Mouse (Mus musculus): ENCODE measurements around the gene Nrxn1. TPM values are rescaled to one million over a fixed set of nuclear protein-coding genes. Genes with fewer than 3 reads are reported as not detected.
"Not testable (repeated sequence)": the region's sequence is repeated elsewhere in the genome, so short reads cannot be mapped to it uniquely, and the experiment has no call there.

Gene Nrxn1
- polyA plus RNA-seq, 1 experiment from 2014 or later: 1.7 TPM

GRCm38 (mm10) chr17:90544639-90545259 lies 548.1 kb downstream of the Nrxn1 start:
- H3K27me3 ChIP-seq (ENCODE audit: insufficient read depth, low read length): no peaks in the 10 kb centered on the region
- WGBS: 67% methylated on average over 8 of the region's 8 CpGs
- no peaks in the 10 kb centered on the region for H3K9me3 ChIP-seq (replicated peaks; ENCODE audit: low read length)
- H3K27ac ChIP-seq: no peak overlapping the region
- TF ChIP-seq CTCF (IDR thresholded peaks at IDR 0.05; ENCODE audit: low read depth): no peak
- ATAC-seq (replicated peaks; ENCODE audit: low FRiP score, low read depth) (no peak), DNase-seq (ENCODE audit: low spot score) (no peak)
- H3K9ac ChIP-seq (ENCODE audit: low read depth, low read length): no peak overlapping the region
- H3K4me2 ChIP-seq (ENCODE audit: low read length): no peak overlapping the region
- no peaks in the 10 kb centered on the region for H3K36me3 ChIP-seq (ENCODE audit: insufficient read depth, low read length)
- H3K4me3 ChIP-seq (replicated peaks; ENCODE audit: low read depth, low read length): no peak overlapping the region
- H3K4me1 ChIP-seq (replicated peaks; ENCODE audit: insufficient read depth, low read length): no peaks in the 10 kb centered on the region

DNA sequence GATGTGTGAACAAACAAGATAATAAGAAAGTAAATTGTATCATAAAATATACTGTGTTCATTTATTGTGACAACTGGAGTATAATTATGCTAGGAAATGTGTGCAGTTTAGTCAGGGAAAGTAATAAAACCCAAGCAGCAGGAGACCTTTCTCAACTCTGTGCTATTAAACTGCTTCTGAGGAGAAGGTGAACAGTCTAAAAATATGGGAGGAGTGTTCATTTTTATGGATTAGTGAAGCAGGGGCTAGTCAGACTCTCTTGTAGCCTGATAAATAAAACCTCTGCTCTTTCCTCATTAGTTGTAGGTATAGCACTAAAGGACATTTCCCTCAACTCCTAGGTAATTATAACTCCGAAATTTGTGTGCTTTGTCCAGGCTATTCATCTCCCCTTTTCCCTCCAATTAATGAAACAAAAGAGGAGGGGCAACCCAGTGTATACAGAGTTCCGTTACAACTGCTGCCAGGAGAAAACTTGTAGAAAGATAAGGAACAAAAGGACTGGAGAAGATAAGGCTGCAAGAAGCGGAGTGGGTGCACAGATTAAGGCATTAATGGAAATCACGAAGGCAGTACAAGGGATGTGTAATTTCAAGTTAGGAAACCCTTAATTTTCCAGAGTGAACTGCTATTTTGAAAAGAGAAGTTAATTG lies 548.8 kb downstream of the Nrxn1 start:
- TF ChIP-seq CTCF (IDR thresholded peaks at IDR 0.05; ENCODE audit: low read depth): no peak
- no peak for DNase-seq (ENCODE audit: low spot score)
- no peak overlapping the region for H3K9ac ChIP-seq (ENCODE audit: low read depth, low read length)
- H3K9me3 ChIP-seq (replicated peaks; ENCODE audit: low read length): no peaks in the 10 kb centered on the region
- ATAC-seq (replicated peaks; ENCODE audit: low FRiP score, low read depth): no peak
- 42% methylated on average over 4 of the region's 4 CpGs for WGBS
- no peaks in the 10 kb centered on the region for H3K27me3 ChIP-seq (ENCODE audit: insufficient read depth, low read length)
- H3K27ac ChIP-seq: no peak overlapping the region
- H3K36me3 ChIP-seq (ENCODE audit: insufficient read depth, low read length): no peaks in the 10 kb centered on the region
- no peaks in the 10 kb centered on the region for H3K4me1 ChIP-seq (replicated peaks; ENCODE audit: insufficient read depth, low read length)
- H3K4me3 ChIP-seq (replicated peaks; ENCODE audit: low read depth, low read length): no peak overlapping the region
- no peak overlapping the region for H3K4me2 ChIP-seq (ENCODE audit: low read length)

- TF ChIP-seq CTCF (IDR thresholded peaks at IDR 0.05; ENCODE audit: low read depth): no peak
- WGBS: 92% methylated on average over 2 of the region's 2 CpGs
- Histone ChIP-seq H3K4me1 (replicated peaks; ENCODE audit: insufficient read depth, low read length) (no peaks in the 10 kb centered on the region), H3K27me3 (ENCODE audit: insufficient read depth, low read length) (no peaks in the 10 kb centered on the region), H3K9me3 (replicated peaks; ENCODE audit: low read length) (no peaks in the 10 kb centered on the region), H3K9ac (ENCODE audit: low read depth, low read length) (no peak overlapping the region), H3K4me2 (ENCODE audit: low read length) (no peak overlapping the region), H3K36me3 (ENCODE audit: insufficient read depth, low read length) (no peaks in the 10 kb centered on the region), H3K27ac (no peak overlapping the region), H3K4me3 (replicated peaks; ENCODE audit: low read depth, low read length) (no peak overlapping the region)
- no peak for DNase-seq (ENCODE audit: low spot score)
- no peak for ATAC-seq (replicated peaks; ENCODE audit: low FRiP score, low read depth)
These were observed 561.4 kb downstream of the Nrxn1 start for GRCm38 (mm10) chr17:90531443-90531842.

GRCm38 (mm10) chr17:90506026-90506425 lies 586.8 kb downstream of the Nrxn1 start:
- Histone ChIP-seq H3K4me1 (replicated peaks; ENCODE audit: insufficient read depth, low read length) (no peaks in the 10 kb centered on the region), H3K9ac (ENCODE audit: low read depth, low read length) (no peak overlapping the region), H3K9me3 (replicated peaks; ENCODE audit: low read length) (no peaks in the 10 kb centered on the region), H3K27ac (no peak overlapping the region), H3K4me2 (ENCODE audit: low read length) (no peak overlapping the region), H3K27me3 (ENCODE audit: insufficient read depth, low read length) (no peaks in the 10 kb centered on the region), H3K36me3 (ENCODE audit: insufficient read depth, low read length) (no peaks in the 10 kb centered on the region), H3K4me3 (replicated peaks; ENCODE audit: low read depth, low read length) (no peak overlapping the region)
- no peak for TF ChIP-seq CTCF (IDR thresholded peaks at IDR 0.05; ENCODE audit: low read depth)
- WGBS: 70% methylated on average over 2 of the region's 2 CpGs
- DNase-seq (ENCODE audit: low spot score): no peak
- ATAC-seq (replicated peaks; ENCODE audit: low FRiP score, low read depth): no peak

DNA sequence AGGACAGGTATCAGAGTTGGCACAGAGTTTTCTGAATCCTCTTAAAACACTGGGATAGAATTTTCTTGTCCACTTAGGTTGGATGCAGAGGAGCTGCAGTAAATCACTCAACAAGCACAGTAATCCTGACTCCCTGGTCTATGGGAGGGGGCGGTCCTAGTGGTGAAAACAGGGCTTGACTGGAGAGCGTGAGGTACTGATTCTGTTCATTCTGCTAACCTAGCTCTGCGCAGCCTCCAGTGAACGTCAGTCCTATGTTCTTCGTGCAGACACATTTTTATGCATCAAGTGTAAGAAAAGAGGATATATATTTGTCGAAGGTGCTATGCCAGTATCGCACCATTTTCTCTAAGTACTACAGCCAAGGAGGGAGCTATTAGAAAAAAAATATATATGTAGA lies 588.9 kb downstream of the Nrxn1 start:
- DNase-seq (ENCODE audit: low spot score); H3K27me3 ChIP-seq (ENCODE audit: insufficient read depth, low read length); ATAC-seq (replicated peaks; ENCODE audit: low FRiP score, low read depth); H3K27ac ChIP-seq; H3K4me2 ChIP-seq (ENCODE audit: low read length); H3K9ac ChIP-seq (ENCODE audit: low read depth, low read length); H3K36me3 ChIP-seq (ENCODE audit: insufficient read depth, low read length); H3K4me3 ChIP-seq (replicated peaks; ENCODE audit: low read depth, low read length); H3K9me3 ChIP-seq (replicated peaks; ENCODE audit: low read length); H3K4me1 ChIP-seq (replicated peaks; ENCODE audit: insufficient read depth, low read length): not testable (repeated sequence)
- WGBS: 72% methylated on average over 7 of the region's 7 CpGs

DNA sequence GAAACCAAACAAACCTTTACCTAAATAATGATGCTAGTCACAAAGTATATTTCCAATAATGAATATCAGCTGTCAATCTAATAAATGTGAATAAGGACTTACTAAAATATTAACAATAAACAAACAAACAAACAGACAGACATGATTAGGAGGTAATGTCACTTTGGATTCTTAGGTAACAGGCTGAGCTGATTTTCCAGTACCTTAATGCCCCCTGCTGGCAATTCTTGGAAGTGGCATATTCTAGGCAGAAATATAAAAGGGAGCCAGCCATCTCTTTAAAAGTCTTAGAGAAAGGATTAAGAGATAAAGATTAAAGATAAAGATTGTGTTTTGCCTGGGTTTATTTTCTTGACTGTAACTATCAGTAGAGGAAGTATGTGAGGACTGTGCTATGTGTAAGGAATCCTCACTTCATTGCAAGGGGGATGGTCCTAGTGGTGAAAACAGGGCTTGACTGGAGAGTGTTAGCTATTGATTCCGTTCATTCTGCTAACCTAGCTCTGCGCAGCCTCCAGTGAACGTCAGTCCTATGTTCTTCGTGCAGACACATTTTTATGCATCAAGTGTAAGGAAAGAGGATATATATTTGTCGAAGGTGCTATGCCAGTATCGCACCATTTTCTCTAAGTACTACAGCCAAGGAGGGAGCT lies 591.7 kb downstream of the Nrxn1 start:
- DNase-seq (ENCODE audit: low spot score): peak; percentile 72
- H3K4me1 ChIP-seq (replicated peaks; ENCODE audit: insufficient read depth, low read length): no peaks in the 10 kb centered on the region
- H3K27ac ChIP-seq: no peak overlapping the region
- no peak overlapping the region for H3K4me2 ChIP-seq (ENCODE audit: low read length)
- no peak for ATAC-seq (replicated peaks; ENCODE audit: low FRiP score, low read depth)
- H3K9me3 ChIP-seq (replicated peaks; ENCODE audit: low read length): no peaks in the 10 kb centered on the region
- H3K9ac ChIP-seq (ENCODE audit: low read depth, low read length): no peak overlapping the region
- peak; percentile 92 for TF ChIP-seq CTCF (IDR thresholded peaks at IDR 0.05; ENCODE audit: low read depth)
- no peaks in the 10 kb centered on the region for H3K27me3 ChIP-seq (ENCODE audit: insufficient read depth, low read length)
- H3K4me3 ChIP-seq (replicated peaks; ENCODE audit: low read depth, low read length): no peak overlapping the region
- WGBS: 57% methylated on average over 6 of the region's 6 CpGs
- H3K36me3 ChIP-seq (ENCODE audit: insufficient read depth, low read length): no peaks in the 10 kb centered on the region
